Mouse (Mus musculus): Measurements from ENCODE around the gene Grap2.

DNA sequence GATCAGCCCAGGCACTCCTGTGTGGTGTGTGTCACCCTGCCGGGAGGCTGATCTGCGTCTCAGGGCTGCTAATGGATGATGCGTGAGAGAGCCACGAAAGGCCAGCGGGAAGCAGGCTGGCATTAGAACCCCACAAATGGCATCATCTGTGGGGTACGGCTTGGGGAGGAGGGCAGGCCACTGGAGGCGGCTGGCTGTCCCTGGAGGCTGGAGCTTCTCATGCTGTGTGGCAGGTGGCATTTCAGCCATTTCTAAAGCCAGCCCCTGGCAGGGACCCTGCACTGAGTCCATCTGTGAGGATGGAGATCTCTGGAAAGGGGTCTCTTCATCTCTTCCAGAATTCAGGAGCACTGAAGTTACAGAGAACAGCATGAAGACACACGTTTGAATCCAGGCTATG, 48.0 kb downstream of the Grap2 start:
- TF ChIP-seq CTCF (IDR thresholded peaks at IDR 0.05; ENCODE audit: control insufficient read depth, insufficient read depth, insufficient read length) (no peak), MYOG (IDR thresholded peaks at IDR 0.05; ENCODE audit: control insufficient read depth, extremely low read depth, insufficient read length) (no peak)
